Mouse (Mus musculus): Measurements from ENCODE around the gene Kif13a. TPM values are rescaled to one million over a fixed set of nuclear protein-coding genes. Genes with fewer than 3 reads are reported as not detected.

Gene Kif13a
- total RNA-seq, 2 experiments from 2014 or later, result 37.2 to 43.2 TPM

DNA sequence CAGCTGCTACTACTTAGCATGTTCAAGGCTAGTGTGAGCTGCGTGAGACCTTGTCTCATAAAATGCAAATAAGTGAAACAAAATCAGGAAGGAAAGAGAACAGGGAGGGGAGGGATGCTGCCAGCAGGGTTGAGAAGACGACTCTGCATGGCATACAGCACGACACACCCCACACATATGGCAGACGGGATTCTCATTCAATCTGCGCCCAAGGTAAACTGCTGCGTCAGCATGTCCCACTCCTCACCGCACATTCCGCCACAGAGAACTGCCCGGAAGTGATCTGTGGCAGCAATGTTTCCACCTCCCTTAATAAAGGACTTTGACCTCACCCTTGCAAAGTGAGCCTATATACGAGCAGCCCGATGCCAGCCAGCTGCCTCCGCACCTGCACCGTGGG is 4.0 kb downstream of the Kif13a start:
- no peak for DNase-seq (ENCODE audit: low spot score in 2 of 2)

- no peak for DNase-seq (ENCODE audit: low spot score in 2 of 2)
These were observed 8.1 kb downstream of the Kif13a start for GRCm38 (mm10) chr13:46921559-46921958.

- DNase-seq (ENCODE audit: low spot score in 2 of 2), result no peak
These were observed 9.9 kb downstream of the Kif13a start for GRCm38 (mm10) chr13:46919797-46920196.

DNA sequence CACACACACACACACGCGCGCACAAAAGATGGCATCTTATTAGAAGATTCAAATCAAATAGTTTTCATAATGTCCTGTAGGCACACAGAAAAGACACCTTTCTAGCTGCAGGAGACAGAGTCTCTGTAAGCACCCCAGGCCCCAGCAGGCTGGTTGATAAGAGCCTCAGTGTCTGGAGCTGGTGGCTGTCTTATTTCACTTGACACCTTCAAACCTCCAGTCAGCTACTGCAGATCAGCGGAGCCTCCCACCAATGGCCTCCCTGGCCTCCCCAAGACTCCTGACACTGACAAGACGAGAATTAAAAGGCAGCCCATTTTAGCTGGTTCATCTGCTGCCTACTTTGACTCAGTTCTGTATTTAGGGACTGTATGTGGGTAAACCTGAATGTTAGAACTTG is 11.2 kb downstream of the Kif13a start:
- DNase-seq (ENCODE audit: low spot score in 2 of 2), result no peak

DNA sequence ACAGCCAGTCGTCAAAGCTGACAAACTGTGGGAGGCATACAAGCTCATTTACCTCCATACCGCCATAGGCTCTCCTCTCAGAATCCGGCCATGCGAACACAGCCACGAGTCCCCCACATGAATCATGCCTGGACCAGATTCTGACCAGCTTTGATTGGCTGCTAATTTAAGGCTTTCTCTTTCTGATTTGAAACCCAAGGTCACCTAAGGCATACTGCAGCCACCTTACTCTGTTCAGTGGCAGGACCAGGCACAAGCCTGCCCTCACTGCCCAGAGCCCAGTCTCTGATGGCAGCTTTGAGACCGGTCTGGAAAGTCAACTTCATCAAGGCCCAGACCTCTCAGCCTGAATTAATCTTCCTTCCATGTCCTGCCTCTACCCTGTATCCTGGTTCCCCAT is 17.7 kb downstream of the Kif13a start:
- DNase-seq (ENCODE audit: low spot score in 2 of 2), result no peak

DNA sequence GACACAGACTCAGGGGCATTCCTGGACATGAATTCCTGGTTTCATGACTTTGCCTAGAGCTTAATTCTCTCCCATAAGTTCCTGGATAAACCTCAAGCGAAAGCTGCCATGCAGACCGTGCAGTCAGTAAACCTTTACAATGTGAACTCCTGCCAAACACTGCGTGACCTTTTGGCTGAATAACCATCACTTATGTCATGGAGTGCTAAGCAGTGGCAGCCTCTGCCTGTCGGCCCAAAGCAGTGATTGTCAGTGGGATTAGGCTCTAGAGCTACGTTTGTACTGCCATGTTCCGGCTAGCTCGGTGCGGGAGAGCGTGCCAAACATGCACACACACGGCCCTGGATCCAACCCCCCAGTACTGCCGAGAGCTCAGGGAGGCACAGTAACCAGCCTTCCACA is 18.6 kb downstream of the Kif13a start:
- no peak for DNase-seq (ENCODE audit: low spot score in 2 of 2)

DNA sequence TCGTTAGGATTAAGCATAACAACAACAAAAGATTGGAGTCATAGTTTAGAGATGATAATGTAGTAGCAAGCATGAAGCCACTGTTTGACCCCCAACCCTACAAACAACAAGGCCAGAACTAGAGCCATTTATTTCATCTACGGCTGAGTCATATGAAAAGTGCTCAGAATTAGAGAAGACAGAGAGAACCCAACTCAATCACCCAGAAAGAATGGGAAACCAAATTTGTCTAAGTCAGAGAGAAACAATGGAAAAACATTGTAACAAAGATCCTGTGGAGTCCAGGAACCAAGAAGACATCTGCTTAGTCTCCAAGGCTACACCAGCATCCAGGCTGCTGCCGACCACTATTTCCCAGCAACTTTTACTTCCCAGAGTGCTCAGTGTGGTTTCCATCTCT is 19.7 kb downstream of the Kif13a start:
- no peak for DNase-seq (ENCODE audit: low spot score in 2 of 2)

DNA sequence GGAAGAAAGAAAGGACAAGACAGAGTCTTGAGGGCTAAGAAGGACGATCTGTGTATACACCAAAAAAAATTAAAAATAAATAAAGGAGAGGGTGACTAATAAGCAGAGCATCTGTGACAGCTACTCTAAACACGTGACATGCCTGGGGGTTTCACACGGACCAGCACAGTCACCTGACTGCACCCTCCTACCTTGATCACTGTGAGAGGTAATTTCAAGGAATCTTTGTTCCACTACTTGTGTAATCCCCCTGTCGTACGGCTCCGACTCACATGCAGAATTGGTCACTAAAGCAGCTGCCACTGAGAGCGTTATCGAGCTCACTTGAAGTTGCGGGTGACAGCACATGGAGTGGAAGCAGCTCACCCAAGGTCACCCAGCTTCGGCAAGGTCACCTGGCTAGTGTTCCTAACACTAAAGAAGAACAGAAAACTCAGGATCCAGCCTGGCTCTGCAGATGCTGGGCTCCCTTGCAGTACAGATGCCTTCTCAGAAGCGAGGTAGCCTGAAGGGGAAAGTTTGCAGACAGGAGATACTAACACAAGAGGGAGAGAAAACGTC is 20.6 kb downstream of the Kif13a start:
- no peak for DNase-seq (ENCODE audit: low spot score in 2 of 2)

GRCm38 (mm10) chr13:46908387-46908786 is 21.3 kb downstream of the Kif13a start:
- no peak for DNase-seq (ENCODE audit: low spot score in 2 of 2)

DNA sequence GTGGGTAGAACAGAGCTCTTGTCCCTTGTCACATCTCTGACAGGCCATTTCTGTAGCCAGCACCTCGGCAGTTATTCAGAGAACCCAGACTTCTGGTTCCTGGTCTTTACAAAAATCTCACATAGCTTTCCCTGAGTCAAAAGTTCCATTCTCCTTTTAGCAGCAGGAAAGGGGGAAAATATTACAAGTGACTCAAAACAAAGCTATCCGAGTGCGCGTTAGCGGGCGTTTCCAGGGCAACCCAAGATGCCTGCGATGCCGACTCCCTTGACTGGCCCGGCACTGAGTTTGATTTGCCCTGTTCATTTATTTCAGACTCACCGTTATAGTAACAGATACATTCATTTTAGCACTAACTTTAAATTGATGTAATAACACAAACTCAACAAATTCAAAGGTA is 21.8 kb downstream of the Kif13a start:
- no peak for DNase-seq (ENCODE audit: low spot score in 2 of 2)

DNA sequence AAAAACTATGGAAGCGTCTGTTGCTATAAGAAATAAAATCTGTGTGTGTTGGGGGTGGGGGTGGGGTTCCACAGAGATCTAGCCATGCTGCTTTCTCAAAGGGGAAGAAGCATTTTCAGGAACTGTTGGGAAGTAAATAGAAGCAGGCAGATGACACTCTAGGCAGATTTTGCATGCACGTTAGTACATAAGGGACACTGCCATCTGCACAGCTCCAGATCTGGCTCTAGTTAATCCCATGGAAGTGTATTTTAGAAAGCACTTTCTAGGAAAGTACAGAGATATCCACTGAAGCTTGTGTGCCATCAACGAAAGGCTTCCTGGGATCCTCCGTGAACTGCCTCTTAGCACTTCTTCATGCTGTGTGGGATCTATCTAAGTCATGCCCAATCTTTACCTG is 22.6 kb downstream of the Kif13a start:
- DNase-seq (ENCODE audit: low spot score in 2 of 2), result no peak

DNA sequence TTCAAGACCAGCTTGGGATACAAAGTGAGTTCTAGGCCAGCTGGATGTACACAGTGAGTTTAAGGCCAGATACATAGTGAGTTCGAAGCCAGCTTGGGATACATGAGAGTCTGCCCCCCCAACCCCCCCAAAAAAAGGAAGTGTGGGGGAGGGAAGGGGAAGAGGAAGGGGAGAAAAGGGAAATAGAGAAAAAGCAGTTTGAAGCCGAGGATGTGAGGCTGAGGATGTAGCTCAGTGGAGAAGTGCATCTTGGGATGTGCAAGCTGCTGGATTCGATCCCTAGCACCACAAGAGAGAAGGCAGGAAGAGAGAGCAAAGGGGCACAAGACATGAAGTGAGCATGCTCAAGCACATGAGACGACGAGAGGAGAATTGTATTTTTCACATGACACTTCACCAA is 23.7 kb downstream of the Kif13a start:
- no peak for DNase-seq (ENCODE audit: low spot score in 2 of 2)

GRCm38 (mm10) chr13:46904982-46905621 is 24.6 kb downstream of the Kif13a start:
- DNase-seq (ENCODE audit: low spot score in 2 of 2), result no peak

DNA sequence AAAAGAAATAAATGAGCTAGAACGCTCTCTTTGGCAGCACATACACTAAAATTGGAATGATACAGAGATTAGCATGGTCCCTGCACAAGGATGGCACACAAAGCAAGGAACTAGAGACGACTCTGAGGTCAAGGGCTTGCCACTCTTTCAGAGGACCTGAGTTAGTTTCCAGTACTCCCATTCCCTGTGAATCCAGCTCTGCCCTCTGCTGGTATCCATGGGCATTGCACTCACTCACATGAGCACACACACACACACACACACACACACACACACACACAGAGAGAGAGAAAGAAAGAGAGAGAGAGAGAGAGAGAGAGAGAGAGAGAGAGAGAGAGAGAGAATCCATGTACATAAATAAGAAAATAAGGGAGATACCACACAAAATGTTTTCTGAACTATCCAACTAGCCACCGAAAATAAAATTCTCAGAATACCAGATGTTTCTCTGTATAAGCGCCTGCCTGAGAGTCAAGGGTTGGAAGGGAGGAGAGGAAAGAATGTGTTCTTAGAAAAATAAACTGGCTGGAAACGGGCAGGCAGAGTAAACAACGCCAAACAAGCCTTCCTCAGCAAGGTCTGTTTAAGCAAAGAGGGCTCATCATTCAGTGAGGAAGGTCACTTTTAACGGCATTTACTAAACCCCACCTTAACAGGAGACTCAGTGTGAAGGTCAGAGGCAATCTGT is 27.0 kb downstream of the Kif13a start:
- no peak for DNase-seq (ENCODE audit: low spot score in 2 of 2)

GRCm38 (mm10) chr13:46900870-46901555 is 28.7 kb downstream of the Kif13a start:
- DNase-seq (ENCODE audit: low spot score in 2 of 2), result no peak

GRCm38 (mm10) chr13:46898837-46899236 is 30.8 kb downstream of the Kif13a start:
- DNase-seq (ENCODE audit: low spot score in 2 of 2), result no peak

DNA sequence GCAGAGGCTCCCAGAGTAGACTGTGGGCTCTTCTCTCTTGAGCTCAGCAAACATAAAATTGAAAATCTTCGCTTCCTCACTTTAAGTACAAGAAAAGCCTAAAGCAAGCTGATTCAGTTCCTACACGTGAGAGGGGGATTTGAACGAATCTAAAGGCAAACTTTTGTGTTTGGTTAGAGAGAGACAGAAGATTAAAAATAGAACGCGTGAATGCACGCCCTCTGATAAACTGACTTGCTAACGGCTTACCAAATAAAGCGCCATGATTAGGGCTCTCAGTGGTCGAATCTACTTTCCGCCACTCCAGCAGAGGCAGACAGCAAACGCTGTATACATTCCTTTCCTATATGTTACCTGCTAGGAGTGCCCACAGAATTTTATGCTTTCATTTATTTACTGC is 31.3 kb downstream of the Kif13a start:
- DNase-seq (ENCODE audit: low spot score in 2 of 2), result no peak

DNA sequence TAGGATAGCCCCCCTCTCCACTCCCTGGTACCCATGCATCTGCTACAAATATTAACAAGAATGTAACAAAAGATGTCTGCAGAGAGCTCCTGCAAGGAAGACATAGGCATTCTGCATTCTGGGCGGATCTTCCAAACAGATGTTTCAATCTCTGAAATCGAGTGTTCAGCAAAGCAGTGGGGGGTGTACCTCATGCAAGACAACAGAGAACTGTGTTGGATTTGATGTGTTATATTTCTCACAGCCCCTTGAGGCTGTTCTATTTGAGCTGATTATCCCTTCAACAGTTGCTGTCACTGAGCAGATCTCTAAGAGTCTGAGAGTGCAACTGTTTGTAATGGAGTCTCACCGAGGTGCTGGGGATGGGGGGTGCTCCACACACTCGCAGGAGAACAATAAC is 37.3 kb downstream of the Kif13a start:
- DNase-seq (ENCODE audit: low spot score in 2 of 2), result no peak

- no peak for DNase-seq (ENCODE audit: low spot score in 2 of 2)
These were observed 41.5 kb downstream of the Kif13a start for GRCm38 (mm10) chr13:46888150-46888683.

GRCm38 (mm10) chr13:46886497-46887261 is 43.0 kb downstream of the Kif13a start:
- DNase-seq (ENCODE audit: low spot score in 2 of 2), result no peak

DNA sequence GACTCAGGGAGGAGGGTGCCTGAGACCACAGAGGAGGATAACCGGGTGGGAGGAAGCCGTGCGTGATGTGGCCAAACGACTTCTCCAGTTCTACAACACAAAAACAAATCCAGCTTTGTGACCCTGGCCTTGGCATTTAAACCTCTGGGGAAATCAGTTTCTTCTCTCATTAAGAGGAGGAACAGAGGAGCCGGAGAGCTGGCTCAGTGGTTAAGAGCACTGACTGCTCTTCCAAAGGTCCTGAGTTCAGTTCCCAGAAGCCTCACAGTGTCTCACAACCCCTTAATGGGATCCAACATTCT is 44.0 kb downstream of the Kif13a start:
- no peak for DNase-seq (ENCODE audit: low spot score in 2 of 2)

Measured in adrenal gland, postnatal 4 days (tissue).